Mouse (Mus musculus): ENCODE measurements around the gene Cep57l1. TPM values are rescaled to one million over a fixed set of nuclear protein-coding genes. Genes with fewer than 3 reads are reported as not detected.

The Cep57l1 gene
- polyA plus RNA-seq, 1 experiment, result 1.9 TPM

DNA sequence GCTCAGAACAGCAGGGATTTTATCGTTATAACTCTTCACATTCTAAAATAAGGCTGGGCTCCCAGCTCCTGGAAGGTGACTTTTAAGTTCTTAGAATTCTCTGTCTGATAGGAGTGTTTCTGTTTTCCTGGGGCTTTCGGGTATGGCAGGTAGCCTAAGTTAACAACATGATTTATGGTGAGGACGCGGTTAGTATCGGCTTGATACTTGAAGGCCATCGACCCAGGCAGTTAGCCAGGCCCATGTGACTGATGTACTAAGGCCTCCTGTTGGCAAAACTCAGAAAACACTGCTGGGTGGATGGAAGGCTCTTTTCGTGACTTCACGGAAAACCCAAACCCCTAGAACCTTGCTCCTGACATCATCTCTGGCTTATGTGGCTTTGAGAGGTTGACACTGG is 100.3 kb downstream of the Cep57l1 start:
- TF ChIP-seq POLR2A (IDR thresholded peaks at IDR 0.05; ENCODE audit: low read depth, low read length), result no peak
- TF ChIP-seq CTCF (conservative IDR thresholded peaks at IDR 0.05; ENCODE audit: insufficient read depth, insufficient read length, low read depth, low read length), result no peak
- no peak for DNase-seq
- 54% methylated on average over 8 of the region's 8 CpGs for WGBS
- no peaks in the 10 kb centered on the region for H3K36me3 ChIP-seq (ENCODE audit: control insufficient read depth, insufficient read depth, low read length)
- no peaks in the 10 kb centered on the region for H3K4me1 ChIP-seq (ENCODE audit: control insufficient read depth, insufficient read depth, low read length)
- H3K27me3 ChIP-seq (replicated peaks; ENCODE audit: control insufficient read depth, insufficient read depth, low read length), result no peaks in the 10 kb centered on the region
- no peak overlapping the region for H3K4me3 ChIP-seq (ENCODE audit: insufficient read depth, low read depth, low read length)
- H3K27ac ChIP-seq (ENCODE audit: insufficient read depth, low read depth, low read length), result no peak overlapping the region

- Histone ChIP-seq H3K4me1 (ENCODE audit: control insufficient read depth, insufficient read depth, low read length) (no peaks in the 10 kb centered on the region), H3K36me3 (ENCODE audit: control insufficient read depth, insufficient read depth, low read length) (no peaks in the 10 kb centered on the region), H3K4me3 (ENCODE audit: insufficient read depth, low read depth, low read length) (no peak overlapping the region), H3K27me3 (replicated peaks; ENCODE audit: control insufficient read depth, insufficient read depth, low read length) (no peaks in the 10 kb centered on the region), H3K27ac (ENCODE audit: insufficient read depth, low read depth, low read length) (no peak overlapping the region)
- 44% methylated on average over 5 of the region's 5 CpGs for WGBS
- TF ChIP-seq POLR2A (IDR thresholded peaks at IDR 0.05; ENCODE audit: low read depth, low read length), result no peak
- TF ChIP-seq CTCF (conservative IDR thresholded peaks at IDR 0.05; ENCODE audit: insufficient read depth, insufficient read length, low read depth, low read length), result no peak
- peak; percentile 78 for DNase-seq
Observed at GRCm38 (mm10) chr10:41699669-41700068, 110.0 kb downstream of the Cep57l1 start.

DNA sequence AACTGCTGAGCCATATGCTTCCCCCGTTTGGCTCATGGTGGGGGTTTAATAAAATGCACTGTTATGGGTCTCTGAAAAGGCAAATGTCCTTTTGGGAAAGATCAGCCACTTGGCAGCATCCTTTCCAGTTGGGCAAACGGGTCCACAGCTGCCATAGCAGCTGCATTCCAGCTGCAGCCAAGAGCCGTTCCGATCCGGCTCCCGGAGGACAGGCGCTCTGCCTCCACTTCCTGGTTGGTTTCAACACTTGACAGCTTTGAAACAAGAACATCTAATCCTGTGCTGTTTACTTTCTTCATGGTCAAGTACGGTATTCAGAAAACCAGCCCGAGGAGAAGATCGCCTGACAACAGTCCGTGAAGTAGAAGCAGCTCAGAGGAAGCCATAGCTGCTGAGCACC is 112.6 kb downstream of the Cep57l1 start:
- WGBS, result 68% methylated on average over 11 of the region's 11 CpGs
- TF ChIP-seq POLR2A (IDR thresholded peaks at IDR 0.05; ENCODE audit: low read depth, low read length), result no peak
- TF ChIP-seq CTCF (conservative IDR thresholded peaks at IDR 0.05; ENCODE audit: insufficient read depth, insufficient read length, low read depth, low read length), result no peak
- Histone ChIP-seq H3K36me3 (ENCODE audit: control insufficient read depth, insufficient read depth, low read length) (no peaks in the 10 kb centered on the region), H3K4me1 (ENCODE audit: control insufficient read depth, insufficient read depth, low read length) (no peaks in the 10 kb centered on the region), H3K27ac (ENCODE audit: insufficient read depth, low read depth, low read length) (no peak overlapping the region), H3K27me3 (replicated peaks; ENCODE audit: control insufficient read depth, insufficient read depth, low read length) (no peaks in the 10 kb centered on the region), H3K4me3 (ENCODE audit: insufficient read depth, low read depth, low read length) (no peak overlapping the region)
- DNase-seq, result no peak

DNA sequence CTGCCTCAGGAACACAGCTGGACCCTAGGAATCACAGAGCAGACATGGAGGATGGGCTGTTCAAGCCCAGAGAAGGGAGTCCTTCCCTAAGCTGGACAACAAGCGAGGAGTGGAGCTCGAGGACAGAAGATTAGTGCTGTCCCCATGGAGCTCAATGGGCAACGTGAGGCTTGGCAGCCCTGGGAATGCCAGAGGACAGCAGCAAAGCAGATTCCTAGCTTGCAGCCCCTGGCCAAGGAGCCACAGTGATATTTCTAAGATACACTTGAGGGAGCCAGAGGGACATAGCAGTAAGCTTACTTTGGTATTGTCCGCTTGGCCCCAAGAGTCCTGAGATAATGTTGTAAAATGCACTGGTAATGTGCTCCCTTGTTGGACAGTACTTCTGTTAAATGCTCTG is 118.7 kb downstream of the Cep57l1 start:
- Histone ChIP-seq H3K27me3 (replicated peaks; ENCODE audit: control insufficient read depth, insufficient read depth, low read length) (no peaks in the 10 kb centered on the region), H3K36me3 (ENCODE audit: control insufficient read depth, insufficient read depth, low read length) (no peaks in the 10 kb centered on the region), H3K27ac (ENCODE audit: insufficient read depth, low read depth, low read length) (no peak overlapping the region), H3K4me3 (ENCODE audit: insufficient read depth, low read depth, low read length) (no peak overlapping the region), H3K4me1 (ENCODE audit: control insufficient read depth, insufficient read depth, low read length) (no peaks in the 10 kb centered on the region; the same call in 1 of the 2 replicates)
- no peak for TF ChIP-seq POLR2A (IDR thresholded peaks at IDR 0.05; ENCODE audit: low read depth, low read length)
- TF ChIP-seq CTCF (conservative IDR thresholded peaks at IDR 0.05; ENCODE audit: insufficient read depth, insufficient read length, low read depth, low read length), result no peak
- DNase-seq, result no peak
- 66% methylated on average over 4 of the region's 4 CpGs for WGBS

DNA sequence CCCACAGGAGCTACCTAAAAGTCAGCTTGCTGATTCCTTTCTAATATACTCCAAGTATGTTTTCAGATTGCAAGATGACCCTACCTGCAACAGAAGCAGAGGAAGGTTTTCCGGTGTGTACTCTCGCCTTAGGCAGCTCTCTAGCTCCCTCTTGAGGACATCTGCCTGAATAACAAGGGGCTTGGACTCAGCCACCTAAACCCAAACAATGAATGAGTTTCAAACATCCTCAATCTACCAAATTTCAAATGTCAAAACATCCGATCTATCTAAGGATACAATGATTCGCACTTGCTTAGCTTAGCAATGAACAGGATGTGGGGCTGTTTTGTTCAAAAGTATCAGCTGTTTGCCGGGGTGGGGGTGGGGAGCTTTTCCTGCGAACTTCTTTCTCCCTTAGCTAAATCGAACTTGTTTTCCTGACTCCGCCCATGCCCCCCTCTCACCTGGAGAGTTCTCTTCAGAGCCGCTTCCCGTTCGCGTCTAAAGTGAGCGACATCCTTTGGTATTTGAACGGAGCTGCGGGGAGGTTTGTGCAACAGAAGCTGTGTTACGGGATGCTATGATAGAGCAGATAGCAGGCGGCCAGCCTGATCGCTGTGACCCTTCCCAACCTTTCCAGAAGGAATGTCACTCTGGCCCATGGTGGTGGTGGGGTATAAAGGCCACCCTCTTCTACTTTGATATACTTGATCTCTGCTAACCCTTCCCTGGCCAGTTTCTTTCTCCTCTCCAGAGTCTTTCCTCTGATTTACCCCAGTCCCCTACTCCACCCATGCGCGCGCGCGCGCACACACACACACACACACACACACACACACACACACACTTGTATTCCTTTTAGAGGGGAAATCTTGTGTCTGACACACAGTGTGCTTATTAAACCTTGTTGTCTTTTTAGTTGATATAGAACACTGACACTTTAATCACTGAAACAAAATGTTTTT is 119.5 kb downstream of the Cep57l1 start:
- DNase-seq, result peak; percentile 76
- Histone ChIP-seq H3K27ac (ENCODE audit: insufficient read depth, low read depth, low read length) (no peak overlapping the region), H3K27me3 (replicated peaks; ENCODE audit: control insufficient read depth, insufficient read depth, low read length) (no peaks in the 10 kb centered on the region), H3K36me3 (ENCODE audit: control insufficient read depth, insufficient read depth, low read length) (no peaks in the 10 kb centered on the region), H3K4me1 (ENCODE audit: control insufficient read depth, insufficient read depth, low read length) (no peaks in the 10 kb centered on the region; the same call in 1 of the 2 replicates), H3K4me3 (ENCODE audit: insufficient read depth, low read depth, low read length) (peak overlapping the region; percentile 21; the same call in 1 of the 2 replicates)
- peak; percentile 93 for TF ChIP-seq CTCF (conservative IDR thresholded peaks at IDR 0.05; ENCODE audit: insufficient read depth, insufficient read length, low read depth, low read length)
- no peak for TF ChIP-seq POLR2A (IDR thresholded peaks at IDR 0.05; ENCODE audit: low read depth, low read length)
- 23% methylated on average over 24 of the region's 24 CpGs for WGBS

DNA sequence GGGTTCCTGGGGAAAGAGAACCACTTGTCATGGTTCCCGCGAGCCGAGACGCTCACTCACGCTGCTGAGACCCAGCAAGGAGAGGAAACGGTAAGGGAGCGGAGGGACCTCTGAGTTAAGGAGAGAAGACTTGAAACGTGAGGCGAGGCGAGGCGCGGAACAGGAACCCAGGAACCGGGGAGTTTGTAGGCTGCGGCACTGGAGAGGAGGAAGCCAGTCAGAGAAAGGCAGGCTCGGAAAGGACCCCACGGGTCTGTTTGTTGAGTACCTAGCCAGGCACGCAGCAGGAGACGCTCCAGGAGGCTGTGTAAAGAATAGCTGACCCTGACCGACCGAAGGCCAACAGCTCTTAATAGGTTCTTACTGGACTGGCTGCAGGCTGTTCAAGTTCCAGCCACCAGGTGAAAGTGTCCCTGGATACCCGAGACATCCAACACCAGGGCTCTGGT is 125.1 kb downstream of the Cep57l1 start:
- Histone ChIP-seq H3K4me1 (ENCODE audit: control insufficient read depth, insufficient read depth, low read length) (peaks cover 3% of the 10 kb centered on the region; the same call in 1 of the 2 replicates), H3K27ac (ENCODE audit: insufficient read depth, low read depth, low read length) (peak overlapping the region; percentile 37), H3K36me3 (ENCODE audit: control insufficient read depth, insufficient read depth, low read length) (no peaks in the 10 kb centered on the region), H3K27me3 (replicated peaks; ENCODE audit: control insufficient read depth, insufficient read depth, low read length) (no peaks in the 10 kb centered on the region), H3K4me3 (ENCODE audit: insufficient read depth, low read depth, low read length) (peak overlapping the region; percentile 15; the same call in 1 of the 2 replicates)
- DNase-seq, result peak; percentile 86
- WGBS, result 4% methylated on average over 21 of the region's 21 CpGs
- TF ChIP-seq CTCF (conservative IDR thresholded peaks at IDR 0.05; ENCODE audit: insufficient read depth, insufficient read length, low read depth, low read length), result no peak; the same call in 1 of the 2 replicates
- TF ChIP-seq POLR2A (IDR thresholded peaks at IDR 0.05; ENCODE audit: low read depth, low read length), result no peak

Measured in kidney, adult 2 months (tissue).